Mouse (Mus musculus): ENCODE data around the gene Psg17. TPM values are rescaled to one million over a fixed set of nuclear protein-coding genes. Genes with fewer than 3 reads are reported as not detected.
A peak's percentile ranks its signal among the peaks of the same experiment; 100 is the strongest.
"Not testable (repeated sequence)": the region's sequence is repeated elsewhere in the genome, so short reads cannot be mapped to it uniquely, and the experiment has no call there.

Psg17 gene
- not detected for polyA plus RNA-seq (2012; fragmentation: generic; extraction: Trizol)
- long read RNA-seq, experiment 1 = 0 reads
- long read RNA-seq, experiment 2 = 0 reads

DNA sequence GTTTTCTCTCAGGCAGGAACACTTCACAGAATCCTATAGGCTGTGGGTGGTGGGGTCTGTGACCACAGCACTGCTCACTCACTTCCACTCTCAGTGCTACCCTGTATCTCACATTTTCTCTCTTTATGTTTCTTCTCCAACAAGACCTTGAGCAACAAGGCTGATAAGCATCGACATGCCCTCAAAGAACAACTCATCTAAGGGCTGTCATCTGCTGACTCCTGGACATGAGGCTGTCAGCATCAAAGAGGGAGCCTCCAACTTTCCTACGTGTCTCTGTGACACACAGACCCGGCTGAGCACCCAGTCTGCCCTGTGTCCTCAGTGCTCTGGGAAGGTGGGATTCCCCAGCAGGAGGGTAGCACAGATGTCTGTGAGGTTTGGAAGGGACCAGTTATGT, at the start of gene Psg17:
Psg17 (minus strand) TSS at position 101 of the 400 bp plus-strand sequence.
- no peak within 1 kb of the TSS for H3K4me3 ChIP-seq (ENCODE audit: insufficient read depth, poor library complexity, severe bottlenecking)
- H3ac ChIP-seq (ENCODE audit: control insufficient read depth, insufficient read length, low read depth) = no peak within 1 kb of the TSS
- H3K27me3 ChIP-seq (ENCODE audit: control insufficient read depth, insufficient read depth, insufficient read length) = no peaks in the 10 kb centered on the region
- TF ChIP-seq USF1 (IDR thresholded peaks at IDR 0.05; ENCODE audit: low read depth) = no peak
- TF ChIP-seq MYOD1 (IDR thresholded peaks at IDR 0.05; ENCODE audit: control insufficient read depth, insufficient read length, low read depth) = no peak
- no peaks in the 10 kb centered on the region for H3K36me3 ChIP-seq (ENCODE audit: control insufficient read depth, insufficient read depth)
- H3K79me2 ChIP-seq (ENCODE audit: control insufficient read depth, insufficient read depth) = no peaks in the 10 kb centered on the region
- H3K79me3 ChIP-seq (ENCODE audit: low read depth) = no peaks in the 10 kb centered on the region

DNA sequence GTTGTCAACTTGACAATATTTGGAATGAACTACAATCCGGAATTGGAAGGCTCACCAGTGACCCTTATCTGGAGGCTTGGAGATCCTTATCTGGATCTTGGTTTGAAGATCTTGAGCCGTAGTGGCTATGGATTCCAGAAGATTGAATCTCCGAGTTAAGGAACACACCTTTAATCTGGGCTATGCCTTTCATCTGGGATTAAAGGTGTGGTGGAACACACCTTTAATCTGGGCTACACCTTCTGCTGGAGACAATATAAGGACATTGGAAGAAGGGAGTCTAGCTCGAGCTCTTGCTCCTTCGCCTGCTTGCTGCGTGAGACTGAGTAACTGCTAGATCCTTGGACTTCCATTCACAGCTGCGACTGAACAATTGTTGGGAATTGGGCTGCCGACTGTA, 49.6 kb upstream of the Psg17 start, which contains the start of gene Pglyrp1:
Pglyrp1 (plus strand) TSS at position 301 of the 400 bp plus-strand sequence.
- H3K79me2 ChIP-seq (ENCODE audit: control insufficient read depth, insufficient read depth); H3K79me3 ChIP-seq (ENCODE audit: low read depth); H3ac ChIP-seq (ENCODE audit: control insufficient read depth, insufficient read length, low read depth); H3K4me3 ChIP-seq (ENCODE audit: insufficient read depth, poor library complexity, severe bottlenecking); H3K27me3 ChIP-seq (ENCODE audit: control insufficient read depth, insufficient read depth, insufficient read length); H3K36me3 ChIP-seq (ENCODE audit: control insufficient read depth, insufficient read depth): not testable (repeated sequence)

DNA sequence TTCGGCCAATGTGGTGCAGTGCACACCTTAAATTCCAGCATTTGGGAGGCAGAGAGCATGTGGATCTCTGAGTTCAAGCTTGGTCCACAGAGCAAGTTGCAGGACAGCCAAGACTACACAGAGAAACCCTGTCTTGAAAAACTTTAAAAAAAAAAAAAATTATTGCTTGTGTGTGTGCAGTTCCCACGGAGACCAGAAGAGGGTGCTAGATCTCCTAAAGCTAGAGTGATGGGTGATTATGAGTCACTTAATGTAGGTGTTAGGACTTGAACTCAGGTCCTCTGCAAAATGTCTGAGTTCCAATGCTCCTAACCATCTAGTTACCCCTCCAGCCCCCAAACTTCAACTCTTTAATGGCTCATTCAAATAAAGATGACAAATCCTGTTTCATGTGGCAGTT, 47.1 kb upstream of the Psg17 start:
- H3K4me3 ChIP-seq (ENCODE audit: insufficient read depth, poor library complexity, severe bottlenecking) = no peak overlapping the region
- H3K27me3 ChIP-seq (ENCODE audit: control insufficient read depth, insufficient read depth, insufficient read length) = no peaks in the 10 kb centered on the region
- H3K79me2 ChIP-seq (ENCODE audit: control insufficient read depth, insufficient read depth) = no peaks in the 10 kb centered on the region
- H3K36me3 ChIP-seq (ENCODE audit: control insufficient read depth, insufficient read depth) = no peaks in the 10 kb centered on the region
- TF ChIP-seq CTCF (IDR thresholded peaks at IDR 0.05; ENCODE audit: control insufficient read depth, insufficient read depth, insufficient read length) (no peak), MAX (IDR thresholded peaks at IDR 0.05) (no peak), MYOD1 (IDR thresholded peaks at IDR 0.05; ENCODE audit: control insufficient read depth, insufficient read length, low read depth) (no peak), MYOG (IDR thresholded peaks at IDR 0.05; ENCODE audit: control insufficient read depth, extremely low read depth, insufficient read length) (no peak), FOSL1 (IDR thresholded peaks at IDR 0.05; ENCODE audit: insufficient read depth, low read length, poor library complexity, severe bottlenecking) (no peak)
- no peak overlapping the region for H3ac ChIP-seq (ENCODE audit: control insufficient read depth, insufficient read length, low read depth)
- no peaks in the 10 kb centered on the region for H3K79me3 ChIP-seq (ENCODE audit: low read depth)

GRCm38 (mm10) chr7:18862801-18863200, 41.4 kb upstream of the Psg17 start:
- no peak for TF ChIP-seq MYOD1 (IDR thresholded peaks at IDR 0.05; ENCODE audit: control insufficient read depth, insufficient read length, low read depth)
- TF ChIP-seq MYOG (IDR thresholded peaks at IDR 0.05; ENCODE audit: control insufficient read depth, extremely low read depth, insufficient read length) = no peak

DNA sequence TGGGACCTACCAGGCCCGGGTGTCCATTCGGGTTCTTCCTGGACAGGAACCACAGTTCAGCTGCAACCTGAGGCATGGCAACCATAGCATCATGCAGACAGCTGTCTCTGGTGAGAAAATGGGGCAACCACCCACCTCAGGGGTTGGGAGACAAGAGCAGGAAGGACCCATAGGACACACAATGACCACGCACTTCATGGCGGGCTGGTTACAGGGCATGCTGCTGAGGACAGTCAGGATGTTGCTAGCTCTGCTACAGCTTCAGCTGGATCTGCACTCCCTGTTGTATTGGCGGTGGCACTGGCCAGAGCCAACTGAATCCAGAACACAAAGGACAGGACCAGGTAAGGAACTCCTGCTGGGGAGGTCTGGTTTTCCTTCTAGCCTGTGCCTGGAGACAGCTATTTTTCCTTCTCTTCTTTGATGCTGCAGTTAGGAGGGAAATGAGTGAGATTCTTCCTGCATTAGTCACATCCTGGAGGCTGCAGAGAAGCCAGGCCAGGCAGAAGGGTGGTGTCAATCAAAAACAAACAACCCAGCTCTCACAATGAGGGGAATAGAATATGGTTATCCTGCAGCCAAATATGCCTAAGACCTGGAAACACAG, 37.0 kb upstream of the Psg17 start:
- Histone ChIP-seq H3K79me3 (ENCODE audit: low read depth) (no peaks in the 10 kb centered on the region), H3K27me3 (ENCODE audit: control insufficient read depth, insufficient read depth, insufficient read length) (no peaks in the 10 kb centered on the region), H3K79me2 (ENCODE audit: control insufficient read depth, insufficient read depth) (no peaks in the 10 kb centered on the region), H3K36me3 (ENCODE audit: control insufficient read depth, insufficient read depth) (no peaks in the 10 kb centered on the region), H3K4me3 (ENCODE audit: insufficient read depth, poor library complexity, severe bottlenecking) (no peak overlapping the region), H3ac (ENCODE audit: control insufficient read depth, insufficient read length, low read depth) (no peak overlapping the region)
- TF ChIP-seq MYOD1 (IDR thresholded peaks at IDR 0.05; ENCODE audit: control insufficient read depth, insufficient read length, low read depth) = peak; percentile 55
- TF ChIP-seq USF1 (IDR thresholded peaks at IDR 0.05; ENCODE audit: low read depth) = no peak

More at GRCm38 (mm10) chr7:18862801-18863200, 41.4 kb upstream of the Psg17 start:
- Histone ChIP-seq H3ac (ENCODE audit: control insufficient read depth, insufficient read length, low read depth) (no peak overlapping the region), H3K79me2 (ENCODE audit: control insufficient read depth, insufficient read depth) (no peaks in the 10 kb centered on the region), H3K79me3 (ENCODE audit: low read depth) (no peaks in the 10 kb centered on the region), H3K36me3 (ENCODE audit: control insufficient read depth, insufficient read depth) (no peaks in the 10 kb centered on the region), H3K27me3 (ENCODE audit: control insufficient read depth, insufficient read depth, insufficient read length) (no peaks in the 10 kb centered on the region), H3K4me3 (ENCODE audit: insufficient read depth, poor library complexity, severe bottlenecking) (no peak overlapping the region)

DNA sequence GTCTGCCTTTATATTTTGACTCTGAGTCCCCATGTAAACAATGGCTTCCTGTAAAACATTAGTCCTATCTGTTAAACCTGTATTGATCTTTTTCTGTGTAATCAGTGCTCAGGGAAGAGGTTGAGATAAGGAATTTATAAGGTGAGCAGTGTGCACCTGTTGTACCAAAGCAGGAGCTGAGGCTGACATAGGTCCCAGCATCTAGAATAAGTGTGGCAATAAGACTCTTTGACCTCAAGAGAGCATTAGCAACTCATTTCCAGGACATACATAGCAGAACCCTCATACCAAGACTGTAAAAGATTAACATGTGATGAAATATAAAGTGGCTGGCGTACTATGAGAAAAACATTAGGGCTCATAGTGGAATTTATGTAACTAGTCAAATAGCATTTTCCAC, 27.0 kb upstream of the Psg17 start:
- TF ChIP-seq MAX (IDR thresholded peaks at IDR 0.05) = no peak
- no peak for TF ChIP-seq MYOG (IDR thresholded peaks at IDR 0.05; ENCODE audit: control insufficient read depth, extremely low read depth, insufficient read length)
- TF ChIP-seq CEBPB (IDR thresholded peaks at IDR 0.05; ENCODE audit: low read depth) = no peak
- no peak for TF ChIP-seq MYOD1 (IDR thresholded peaks at IDR 0.05; ENCODE audit: control insufficient read depth, insufficient read length, low read depth)
- TF ChIP-seq FOSL1 (IDR thresholded peaks at IDR 0.05; ENCODE audit: insufficient read depth, low read length, poor library complexity, severe bottlenecking) = no peak
- TF ChIP-seq CTCF (IDR thresholded peaks at IDR 0.05; ENCODE audit: control insufficient read depth, insufficient read depth, insufficient read length) = no peak
- no peak for TF ChIP-seq USF1 (IDR thresholded peaks at IDR 0.05; ENCODE audit: low read depth)

More for the DNA sequence above, 27.0 kb upstream of the Psg17 start:
- Histone ChIP-seq H3K27me3 (ENCODE audit: control insufficient read depth, insufficient read depth, insufficient read length) (no peaks in the 10 kb centered on the region), H3K4me3 (ENCODE audit: insufficient read depth, poor library complexity, severe bottlenecking) (no peak overlapping the region), H3ac (ENCODE audit: control insufficient read depth, insufficient read length, low read depth) (no peak overlapping the region), H3K79me2 (ENCODE audit: control insufficient read depth, insufficient read depth) (no peaks in the 10 kb centered on the region), H3K36me3 (ENCODE audit: control insufficient read depth, insufficient read depth) (no peaks in the 10 kb centered on the region), H3K79me3 (ENCODE audit: low read depth) (no peaks in the 10 kb centered on the region)
